25 mouse cellular contexts compared by ENCODE assay signal in genomic region chr8:110373695-110374094, GRCm38 (mm10).
A peak's percentile ranks its signal among the peaks of the same experiment; 100 is the strongest.
DNase-seq lines count a peak whose midpoint lies in the region; ATAC-seq and TF ChIP-seq lines count a peak whose summit lies in the region.
"Had no signal": no experiment of that assay in that cellular context is flagged by ENCODE, and none has a peak within 500 bp of the region (broad histone marks: within the 10 kb centered on the region; RNA-seq: fewer than 3 reads in every experiment).

No protein-coding gene starts in this region.

- DNase-seq in cerebellum, postnatal 10 days = peak; percentile 33 to 38
- no peak for DNase-seq in cerebellum, adult 11-12 months
- no peak for DNase-seq in kidney, adult 2 months
- DNase-seq in lung, postnatal 0 days (ENCODE audit: low spot score) = no peak
- no peak for DNase-seq in lung, postnatal 10 days
- peak; percentile 7 for DNase-seq in skeletal muscle tissue, adult 2 months (ENCODE audit: low read depth, low spot score)
- no peak for DNase-seq in forebrain, embryonic 14.5 days (ENCODE audit: low spot score)
- DNase-seq: adrenal gland, adult 8-10 months; cerebellum, adult 9-10 months; heart, postnatal 14 days; kidney, postnatal 36 days; layer of hippocampus, postnatal 36 days; left cerebral cortex, postnatal 4 days; midbrain, embryonic 14.5 days; retina, postnatal 1 day; right cerebral cortex, postnatal 14 days had no signal

- H3K27ac ChIP-seq in kidney, adult 2 months (ENCODE audit: insufficient read depth, low read depth, low read length) = no peak overlapping the region
- no peak overlapping the region for H3K27ac ChIP-seq in kidney, embryonic 16.5 days (ENCODE audit: low read length)
- no peak overlapping the region for H3K27ac ChIP-seq in lung, postnatal 0 days (ENCODE audit: low read length)
- H3K27ac ChIP-seq in forebrain, embryonic 14.5 days (ENCODE audit: low read depth, low read length) = no peak overlapping the region
- H3K27ac ChIP-seq: embryonic facial prominence, embryonic 13.5 days; forebrain, embryonic 10.5 days; hindbrain, embryonic 10.5 days; intestine, embryonic 15.5 days; kidney, embryonic 15.5 days; liver, embryonic 15.5 days had no signal

- TF ChIP-seq POLR2A in kidney, adult 2 months (IDR thresholded peaks at IDR 0.05; ENCODE audit: low read depth, low read length) = no peak

- no peak overlapping the region for H3K4me3 ChIP-seq in kidney, adult 2 months (ENCODE audit: insufficient read depth, low read depth, low read length)
- H3K4me3 ChIP-seq in kidney, embryonic 16.5 days (ENCODE audit: low read length) = no peak overlapping the region
- no peak overlapping the region for H3K4me3 ChIP-seq in lung, postnatal 0 days (ENCODE audit: low read depth, low read length)
- no peak overlapping the region for H3K4me3 ChIP-seq in forebrain, embryonic 14.5 days (ENCODE audit: low read depth, low read length)
- H3K4me3 ChIP-seq: embryonic facial prominence, embryonic 13.5 days; forebrain, embryonic 10.5 days; hindbrain, embryonic 10.5 days; intestine, embryonic 15.5 days; kidney, embryonic 15.5 days; liver, embryonic 15.5 days had no signal

- no peak overlapping the region for H3K4me2 ChIP-seq in kidney, embryonic 16.5 days (replicated peaks; ENCODE audit: low read depth, low read length)
- no peak overlapping the region for H3K4me2 ChIP-seq in lung, postnatal 0 days (replicated peaks; ENCODE audit: low read depth, low read length)
- no peak overlapping the region for H3K4me2 ChIP-seq in forebrain, embryonic 14.5 days (ENCODE audit: low read length)
- H3K4me2 ChIP-seq: embryonic facial prominence, embryonic 13.5 days; intestine, embryonic 15.5 days; kidney, embryonic 15.5 days; liver, embryonic 15.5 days had no signal

- 75% methylated on average over 4 of the region's 4 CpGs for WGBS in kidney, adult 2 months
- 82% methylated on average over 4 of the region's 4 CpGs for WGBS in kidney, embryonic 16.5 days
- 81% methylated on average over 4 of the region's 4 CpGs for WGBS in lung, postnatal 0 days
- 93% methylated on average over 4 of the region's 4 CpGs for WGBS in forebrain, embryonic 14.5 days

- TF ChIP-seq CTCF in kidney, adult 2 months (conservative IDR thresholded peaks at IDR 0.05; ENCODE audit: insufficient read depth, insufficient read length, low read depth, low read length) = 0 out of 2 replicates have a peak, but pooled peaks have one; percentile 20
- TF ChIP-seq CTCF in lung, postnatal 0 days (IDR thresholded peaks at IDR 0.05) = peak; percentile 20; the same call in 1 of the 2 replicates

- no peaks in the 10 kb centered on the region; the same call in 1 of the 2 replicates for H3K27me3 ChIP-seq in kidney, adult 2 months (replicated peaks; ENCODE audit: control insufficient read depth, insufficient read depth, low read length)
- H3K27me3 ChIP-seq in kidney, embryonic 16.5 days (ENCODE audit: insufficient read depth, low read length) = no peaks in the 10 kb centered on the region
- no peaks in the 10 kb centered on the region for H3K27me3 ChIP-seq in lung, postnatal 0 days (replicated peaks; ENCODE audit: insufficient read depth, low read length)
- H3K27me3 ChIP-seq in forebrain, embryonic 14.5 days (replicated peaks; ENCODE audit: control insufficient read depth, insufficient read depth, low read length) = no peaks in the 10 kb centered on the region
- H3K27me3 ChIP-seq: embryonic facial prominence, embryonic 13.5 days; intestine, embryonic 15.5 days; liver, embryonic 15.5 days had no signal

- H3K36me3 ChIP-seq in kidney, adult 2 months (ENCODE audit: control insufficient read depth, insufficient read depth, low read length) = no peaks in the 10 kb centered on the region
- no peaks in the 10 kb centered on the region for H3K36me3 ChIP-seq in kidney, embryonic 16.5 days (ENCODE audit: insufficient read depth, low read length)
- no peaks in the 10 kb centered on the region for H3K36me3 ChIP-seq in lung, postnatal 0 days (ENCODE audit: insufficient read depth, low read length)
- no peaks in the 10 kb centered on the region for H3K36me3 ChIP-seq in forebrain, embryonic 14.5 days (ENCODE audit: control insufficient read depth, insufficient read depth, low read length)
- H3K36me3 ChIP-seq: embryonic facial prominence, embryonic 13.5 days; forebrain, embryonic 10.5 days; hindbrain, embryonic 10.5 days; intestine, embryonic 15.5 days; kidney, embryonic 15.5 days; liver, embryonic 15.5 days had no signal

- ATAC-seq in kidney, embryonic 16.5 days (ENCODE audit: low FRiP score, low TSS enrichment) = no peak
- ATAC-seq in lung, postnatal 0 days = no peak
- ATAC-seq in forebrain, embryonic 14.5 days = no peak
- ATAC-seq: forebrain, embryonic 16.5 days; hindbrain, embryonic 16.5 days; intestine, embryonic 15.5 days had no signal

- no peaks in the 10 kb centered on the region for H3K4me1 ChIP-seq in kidney, adult 2 months (ENCODE audit: control insufficient read depth, insufficient read depth, low read length)
- no peaks in the 10 kb centered on the region for H3K4me1 ChIP-seq in kidney, embryonic 16.5 days (ENCODE audit: insufficient read depth, low read length)
- H3K4me1 ChIP-seq in lung, postnatal 0 days (ENCODE audit: insufficient read depth, low read depth, low read length) = no peaks in the 10 kb centered on the region
- no peaks in the 10 kb centered on the region for H3K4me1 ChIP-seq in forebrain, embryonic 14.5 days (ENCODE audit: control insufficient read depth, insufficient read depth, low read length)
- H3K4me1 ChIP-seq: embryonic facial prominence, embryonic 13.5 days; forebrain, embryonic 10.5 days; hindbrain, embryonic 10.5 days; intestine, embryonic 15.5 days; kidney, embryonic 15.5 days; liver, embryonic 15.5 days had no signal

- no peaks in the 10 kb centered on the region for H3K9me3 ChIP-seq in kidney, embryonic 16.5 days (ENCODE audit: low read length)
- no peaks in the 10 kb centered on the region for H3K9me3 ChIP-seq in lung, postnatal 0 days (ENCODE audit: low read length)
- no peaks in the 10 kb centered on the region for H3K9me3 ChIP-seq in forebrain, embryonic 14.5 days (replicated peaks; ENCODE audit: control insufficient read depth, low read length)
- H3K9me3 ChIP-seq: embryonic facial prominence, embryonic 13.5 days; forebrain, embryonic 10.5 days; hindbrain, embryonic 10.5 days; intestine, embryonic 15.5 days; kidney, embryonic 15.5 days; liver, embryonic 15.5 days had no signal

- no peak overlapping the region for H3K9ac ChIP-seq in kidney, embryonic 16.5 days (replicated peaks; ENCODE audit: low read length)
- H3K9ac ChIP-seq in lung, postnatal 0 days (replicated peaks; ENCODE audit: low read depth) = no peak overlapping the region
- H3K9ac ChIP-seq in forebrain, embryonic 14.5 days (ENCODE audit: low read length) = no peak overlapping the region
- H3K9ac ChIP-seq: embryonic facial prominence, embryonic 13.5 days; intestine, embryonic 15.5 days; kidney, embryonic 15.5 days; liver, embryonic 15.5 days had no signal

- TF ChIP-seq EP300 in lung, postnatal 0 days (IDR thresholded peaks at IDR 0.05) = no peak

Comparison
In these comparisons a context has a peak if more than half of its experiments do, and no peak if none do; other contexts are left out.
1. DNase-seq: peak in cerebellum, postnatal 10 days (2 of 2) and skeletal muscle tissue, adult 2 months (single experiment); none in cerebellum, adult 11-12 months (single experiment), kidney, adult 2 months (single experiment), lung, postnatal 0 days (single experiment), lung, postnatal 10 days (single experiment) and forebrain, embryonic 14.5 days (single experiment).